Mouse (Mus musculus): ENCODE measurements at regions not wholly inside any gene's neighbourhood (a gene's known extent, or its start where the extent isn't known, plus 50 kb on each side); places are given as distances from the start of the nearest gene placed in this dataset.

- no peak for TF ChIP-seq POLR2A (IDR thresholded peaks at IDR 0.05; ENCODE audit: control insufficient read depth, extremely low read depth, insufficient read depth, low read length, poor library complexity)
- no peak for TF ChIP-seq CTCF (IDR thresholded peaks at IDR 0.05; ENCODE audit: borderline replicate concordance, control insufficient read depth, extremely low read depth, insufficient read depth, low read length, poor library complexity)
These were observed 127.0 kb downstream of the Rsl24d1 start for GRCm38 (mm10) chr9:73240188-73240587.
